Mouse (Mus musculus) liver, embryonic 14.5 days (tissue): Measurements from ENCODE around the gene Fbxo3.

Experiments
- CTCF ChIP-seq: IDR thresholded peaks from 2 replicates; pipeline ENCODE4 v1.5.1; 2016; ENCODE audit warnings: antibody characterized with exemption, low read depth, control low read depth
- EP300 ChIP-seq: IDR thresholded peaks from 2 replicates; pipeline ENCODE4 v1.6.1; 2016; ENCODE audit warnings: antibody characterized with exemption, low read depth

DNA sequence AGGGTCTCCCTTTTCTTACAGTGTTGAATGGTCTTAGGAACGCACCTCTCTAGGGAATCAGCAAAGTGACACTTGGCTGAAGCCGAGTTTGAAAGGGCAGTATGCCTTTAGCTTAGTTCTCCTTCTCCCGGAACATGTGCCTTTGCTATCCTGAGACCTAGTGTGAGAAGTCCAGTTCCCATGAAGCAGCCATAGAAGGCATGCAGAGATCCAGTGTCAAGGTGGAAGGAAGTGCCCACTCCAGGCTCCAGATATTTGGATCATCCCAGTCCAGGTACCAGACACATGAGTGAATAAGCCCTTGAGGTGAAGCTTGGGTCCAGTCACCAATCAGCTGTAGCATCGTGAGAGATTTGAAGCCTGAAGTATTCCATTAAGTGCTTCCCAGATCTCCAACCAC lies 31.4 kb downstream of the Fbxo3 start:
- no peak for TF ChIP-seq CTCF
- no peak for TF ChIP-seq EP300
